ENCODE assay signal across 28 mouse cellular contexts in genomic region chr8:111282093-111282492, GRCm38 (mm10).
"Had no signal": no experiment of that assay in that cellular context is flagged by ENCODE, and none has a peak within 500 bp of the region (broad histone marks: within the 10 kb centered on the region; RNA-seq: fewer than 3 reads in every experiment).

No protein-coding gene starts in this region.

- H3K4me2 ChIP-seq: heart, embryonic 12.5 days; hindbrain, embryonic 12.5 days; hindbrain, embryonic 14.5 days; intestine, embryonic 15.5 days; limb, embryonic 12.5 days; liver, embryonic 11.5 days; liver, embryonic 13.5 days; liver, embryonic 15.5 days had no signal

- DNase-seq: gastrocnemius, adult 2 months; gastrocnemius, postnatal 10 days; gastrocnemius, postnatal 25 days; heart, adult 18-20 months; heart, postnatal 10 days; heart, postnatal 4 days; kidney, adult 18-20 months; kidney, adult 8-10 months; kidney, postnatal 10 days; kidney, postnatal 25 days; kidney, postnatal 4 days; liver; liver, embryonic 13.5 days had no signal

- ATAC-seq: hindbrain, embryonic 16.5 days; inflammation-experienced regulatory T-cells, adult 6 months; intestine, embryonic 15.5 days; intestine, postnatal 0 days had no signal

- H3K27me3 ChIP-seq: heart, embryonic 12.5 days; hindbrain, embryonic 12.5 days; intestine, embryonic 15.5 days; limb, embryonic 12.5 days; liver, embryonic 13.5 days; liver, embryonic 15.5 days had no signal

- H3K4me1 ChIP-seq: heart, embryonic 10.5 days; hindbrain, embryonic 10.5 days; hindbrain, embryonic 12.5 days; intestine, embryonic 15.5 days; limb, embryonic 10.5 days; limb, embryonic 12.5 days; liver, embryonic 13.5 days; liver, embryonic 15.5 days had no signal

- H3K9ac ChIP-seq: heart, embryonic 12.5 days; hindbrain, embryonic 12.5 days; hindbrain, embryonic 14.5 days; intestine, embryonic 15.5 days; limb, embryonic 12.5 days; liver, embryonic 13.5 days; liver, embryonic 15.5 days had no signal

- H3K9me3 ChIP-seq: heart, embryonic 10.5 days; heart, embryonic 12.5 days; hindbrain, embryonic 10.5 days; hindbrain, embryonic 12.5 days; intestine, embryonic 15.5 days; limb, embryonic 10.5 days; limb, embryonic 12.5 days; liver, embryonic 13.5 days; liver, embryonic 15.5 days had no signal

- H3K4me3 ChIP-seq: gastrocnemius, adult 2 months; heart, embryonic 10.5 days; heart, embryonic 12.5 days; hindbrain, embryonic 10.5 days; hindbrain, embryonic 12.5 days; intestine, embryonic 15.5 days; layer of hippocampus, adult 2 months; left cerebral cortex, adult 2 months; limb, embryonic 10.5 days; limb, embryonic 12.5 days; liver, embryonic 13.5 days; liver, embryonic 15.5 days had no signal

- H3K27ac ChIP-seq: gastrocnemius, adult 2 months; heart, embryonic 10.5 days; hindbrain, embryonic 10.5 days; hindbrain, embryonic 12.5 days; hindbrain, embryonic 14.5 days; intestine, embryonic 15.5 days; layer of hippocampus, adult 2 months; left cerebral cortex, adult 2 months; limb, embryonic 10.5 days; limb, embryonic 12.5 days; liver, embryonic 13.5 days; liver, embryonic 15.5 days had no signal
